Mouse (Mus musculus) thymus, postnatal 14 days (tissue): ENCODE results near the gene Ctf2.
A peak's percentile ranks its signal among the peaks of the same experiment; 100 is the strongest.
"Not testable (repeated sequence)": the region's sequence is repeated elsewhere in the genome, so short reads cannot be mapped to it uniquely, and the experiment has no call there.

ENCODE experiments used
- DNase-seq: peaks from one replicate; pipeline ENCODE4 v3.0.0; 2021

Gene Ctf2

GRCm38 (mm10) chr7:127712461-127713385, 19.2 kb downstream of the Ctf2 start, which contains the start of gene Ctf1:
Gene Ctf1 (plus strand): TSS chr7:127712736.
- DNase-seq = peak; percentile 81

- no peak for DNase-seq
These were observed 20.5 kb downstream of the Ctf2 start for GRCm38 (mm10) chr7:127711456-127711855.

DNA sequence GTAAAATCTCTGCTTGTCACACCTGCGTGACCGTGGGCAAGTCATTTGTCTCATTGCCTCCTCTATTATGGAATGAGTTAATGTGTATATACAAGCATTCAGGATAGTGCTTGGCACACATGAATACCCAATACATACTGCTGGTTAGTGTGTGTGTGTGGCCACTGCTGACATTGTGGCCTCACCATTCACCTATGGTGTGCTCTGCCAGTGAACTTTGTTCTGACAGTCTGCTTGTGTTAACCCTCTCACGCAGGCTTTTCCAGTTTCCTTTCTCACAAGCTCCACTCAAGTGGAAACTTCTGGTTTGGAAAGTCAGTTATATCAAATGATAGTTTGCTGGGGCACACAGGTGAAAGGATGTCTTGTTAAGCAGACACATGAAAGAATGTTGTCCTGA, 20.9 kb downstream of the Ctf2 start:
- no peak for DNase-seq

DNA sequence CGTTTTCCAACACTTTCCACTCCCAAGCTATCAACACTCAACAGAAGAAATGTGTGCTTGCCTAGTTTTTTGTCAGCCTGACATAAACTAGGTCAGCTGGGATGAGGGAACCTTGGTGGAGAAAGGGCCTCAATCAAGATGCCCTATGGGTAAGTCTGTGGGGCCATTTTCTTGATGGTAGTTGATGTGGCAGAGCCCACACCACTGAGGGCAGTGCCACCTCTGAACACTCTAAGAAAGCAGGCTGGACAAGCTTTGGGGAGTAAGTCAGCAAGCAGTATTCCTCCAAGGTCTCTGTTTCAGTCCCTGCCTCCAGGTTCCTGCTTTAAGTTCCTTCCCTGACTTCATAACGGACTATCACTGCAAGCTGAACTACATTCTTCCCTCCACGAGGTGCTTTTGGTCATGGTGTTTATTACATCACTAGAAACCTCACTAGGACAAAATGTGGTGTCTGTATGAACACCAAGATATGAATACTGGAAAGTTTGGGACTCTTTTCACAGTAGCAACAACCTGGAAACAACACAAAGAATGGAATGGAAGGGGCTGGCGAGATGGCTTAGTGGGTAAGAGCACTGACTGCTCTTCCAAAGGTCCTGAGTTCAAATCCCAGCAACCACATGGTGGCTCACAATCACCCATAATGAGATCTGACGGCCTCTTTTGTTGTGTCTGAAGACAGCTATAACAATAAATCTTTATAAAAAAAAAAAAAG, 22.5 kb downstream of the Ctf2 start:
- no peak for DNase-seq

- peak; percentile 87 for DNase-seq
These were observed 23.5 kb downstream of the Ctf2 start, which contains the start of gene Bcl7c for GRCm38 (mm10) chr7:127708207-127709078. Gene Bcl7c (minus strand): TSS chr7:127708933.

DNA sequence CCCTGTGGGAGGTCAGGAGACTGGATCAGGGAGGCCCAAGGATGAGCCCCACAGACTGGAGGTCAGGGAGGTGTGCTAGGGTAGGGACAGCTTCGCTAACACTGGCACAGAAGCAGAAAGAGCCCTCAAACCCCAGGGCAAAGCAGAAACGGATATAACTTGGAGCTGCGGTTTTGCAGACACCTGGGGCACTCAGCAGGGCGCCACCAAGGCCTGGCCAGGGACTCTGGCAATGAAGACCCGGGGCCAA, 24.1 kb downstream of the Ctf2 start:
- DNase-seq = no peak

GRCm38 (mm10) chr7:127707045-127707956, 24.7 kb downstream of the Ctf2 start:
- peak; percentile 57 for DNase-seq

DNA sequence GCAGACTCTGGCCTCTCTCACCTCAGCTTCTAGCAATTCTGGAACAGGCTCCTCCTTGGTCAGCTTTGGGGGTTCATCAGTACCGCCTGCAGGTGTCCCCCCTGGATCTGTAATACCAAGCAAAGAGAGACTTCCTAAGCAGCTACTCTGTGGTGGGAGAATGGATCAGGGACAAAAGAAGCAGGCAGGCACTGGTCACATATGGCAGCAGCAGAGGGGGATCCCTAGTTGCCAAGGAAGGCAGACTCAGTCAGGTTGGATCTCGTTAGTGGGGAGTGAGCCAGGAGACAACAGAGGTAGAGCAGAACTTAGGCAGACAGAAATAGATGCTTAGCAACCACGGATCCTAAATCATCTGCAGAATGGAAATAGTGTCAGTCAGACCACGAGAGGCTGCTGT, 26.3 kb downstream of the Ctf2 start:
- no peak for DNase-seq

GRCm38 (mm10) chr7:127704598-127704997, 27.4 kb downstream of the Ctf2 start:
- DNase-seq = no peak

- DNase-seq = no peak
These were observed 28.3 kb downstream of the Ctf2 start for GRCm38 (mm10) chr7:127703561-127704178.

DNA sequence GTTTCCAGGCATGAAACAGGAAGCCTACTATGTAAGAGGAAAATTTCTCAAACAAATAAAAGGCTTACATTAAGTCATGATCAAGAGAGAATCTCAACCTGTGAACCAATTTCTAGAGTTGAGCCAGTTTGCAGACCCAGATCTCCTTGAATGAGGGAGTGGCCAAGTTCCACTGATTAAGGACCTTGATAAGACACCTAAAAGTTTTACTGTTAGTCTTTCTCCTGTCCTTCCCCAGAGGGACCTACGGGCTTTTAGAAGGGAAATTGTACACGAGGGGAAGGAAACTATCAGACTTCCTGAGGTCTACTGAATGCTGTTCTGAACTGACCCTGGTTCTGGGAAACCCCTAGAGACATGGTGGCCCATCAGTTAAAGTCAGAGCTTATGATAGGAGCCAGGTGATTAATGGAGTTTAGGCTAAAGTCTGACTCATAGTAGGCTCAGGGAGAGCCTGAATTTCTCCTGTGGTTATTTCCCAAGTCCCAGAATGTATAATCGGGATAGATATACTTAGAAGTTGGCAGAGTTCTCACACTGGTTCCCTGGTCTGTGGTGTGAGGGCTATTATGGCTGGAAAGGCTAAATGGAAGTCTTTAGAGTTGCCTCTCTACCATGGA, 31.1 kb downstream of the Ctf2 start:
- no peak for DNase-seq

GRCm38 (mm10) chr7:127698986-127699385, 33.0 kb downstream of the Ctf2 start:
- no peak for DNase-seq

- DNase-seq = not testable (repeated sequence)
These were observed 38.2 kb downstream of the Ctf2 start for GRCm38 (mm10) chr7:127693730-127694129.

GRCm38 (mm10) chr7:127693290-127693689, 38.7 kb downstream of the Ctf2 start:
- no peak for DNase-seq

- DNase-seq = no peak
These were observed 40.6 kb downstream of the Ctf2 start for GRCm38 (mm10) chr7:127691221-127691989.

DNA sequence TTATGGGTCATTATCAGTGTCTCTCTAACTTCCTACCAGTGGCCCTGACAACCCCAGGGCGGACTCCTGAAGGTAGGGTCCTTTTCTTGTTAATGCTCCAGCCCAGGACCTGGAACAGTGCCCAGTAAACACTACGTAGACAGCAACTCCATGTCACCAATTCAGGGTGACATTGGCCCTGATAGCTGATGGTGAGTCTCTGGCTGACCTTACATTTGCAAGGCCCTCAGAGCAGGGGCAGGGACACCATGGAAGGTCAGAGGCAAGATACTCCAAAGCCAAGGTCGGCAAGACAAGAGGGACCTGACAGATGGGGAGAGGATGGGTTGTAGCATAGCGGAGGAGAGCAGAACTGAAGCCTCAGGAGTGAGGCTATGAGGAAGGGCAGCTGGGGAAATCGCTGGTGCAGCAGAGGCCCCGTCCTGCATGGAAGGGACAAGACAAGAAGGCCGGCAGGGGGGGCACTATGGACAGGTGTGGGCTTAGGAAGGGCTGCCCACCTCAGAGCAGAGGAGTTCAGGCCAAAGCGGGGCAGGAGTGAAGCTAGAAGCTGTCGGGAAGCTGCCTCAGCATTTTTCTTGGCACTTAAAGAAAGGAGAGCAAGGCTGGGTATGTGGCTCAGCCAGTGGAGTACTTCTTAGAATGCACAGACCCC, 42.2 kb downstream of the Ctf2 start:
- no peak for DNase-seq

DNA sequence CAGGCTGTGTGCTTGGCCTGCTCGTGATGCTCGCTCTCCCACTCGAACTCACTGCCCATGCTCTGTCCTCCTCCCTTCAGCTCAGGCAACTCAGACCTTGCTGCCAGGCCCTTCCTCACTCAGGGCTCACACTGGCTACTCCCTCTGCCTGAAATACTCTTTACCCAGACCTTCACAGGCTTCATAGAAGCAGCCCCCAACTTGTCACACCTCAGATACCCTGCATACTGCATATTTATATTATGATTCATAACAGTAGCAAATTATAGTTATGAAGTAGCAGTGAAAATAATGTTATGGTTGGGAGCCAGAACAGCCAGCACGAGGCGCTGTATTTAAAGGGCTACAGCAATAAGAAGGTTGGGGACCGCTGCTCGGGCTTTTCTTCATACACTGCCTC, 43.0 kb downstream of the Ctf2 start:
- no peak for DNase-seq

- no peak for DNase-seq
These were observed 45.1 kb downstream of the Ctf2 start for GRCm38 (mm10) chr7:127686740-127687449.
